Mouse (Mus musculus) forebrain, embryonic 14.5 days (tissue): ENCODE measurements around the gene Zfp239. TPM values are rescaled to one million over a fixed set of nuclear protein-coding genes. Genes with fewer than 3 reads are reported as not detected.
A peak's percentile ranks its signal among the peaks of the same experiment; 100 is the strongest.

ENCODE experiments used
- ATAC-seq: fragments of 200-750 bp; cut with Nextera tagmentation; 2 replicates; pipeline ENCODE4 v1.8.0; 2017; ENCODE audit warnings: mild to moderate bottlenecking, moderate library complexity
- DNase-seq: peaks from one replicate; pipeline ENCODE4 v3.0.0-alpha.2; 2015; ENCODE audit warnings: low spot score
- H3K27ac ChIP-seq: fragments of 300-500 bp; sonication (generic); 2 replicates; pipeline ENCODE4 v1.5.1; 2014; ENCODE audit warnings: low read depth, mild to moderate bottlenecking, control low read depth, low read length, moderate library complexity
- H3K27me3 ChIP-seq: fragments of 300-500 bp; sonication (generic); replicated peaks from 2 replicates; pipeline ENCODE4 v1.6.1; 2014; ENCODE audit warnings: low read length, control low read depth, mixed read lengths; ENCODE audit not compliant: control insufficient read depth, insufficient read depth
- H3K36me3 ChIP-seq: fragments of 300-500 bp; sonication (generic); 2 replicates; pipeline ENCODE4 v1.6.1; 2014; ENCODE audit warnings: low read length, control low read depth; ENCODE audit not compliant: control insufficient read depth, insufficient read depth
- H3K4me1 ChIP-seq: fragments of 300-500 bp; sonication (generic); 2 replicates; pipeline ENCODE4 v1.6.1; 2014; ENCODE audit warnings: antibody characterized with exemption, low read length, control low read depth; ENCODE audit not compliant: control insufficient read depth, insufficient read depth
- H3K4me2 ChIP-seq: fragments of 300-500 bp; sonication (generic); 2 replicates; pipeline ENCODE4 v1.6.1; 2014; ENCODE audit warnings: mild to moderate bottlenecking, control low read depth, low read length
- H3K4me3 ChIP-seq: fragments of 300-500 bp; sonication (generic); 2 replicates; pipeline ENCODE4 v1.5.1; 2014; ENCODE audit warnings: low read depth, low read length, control low read depth
- H3K9ac ChIP-seq: fragments of 300-500 bp; sonication (generic); 2 replicates; pipeline ENCODE4 v1.6.1; 2014; ENCODE audit warnings: mild to moderate bottlenecking, low read length, control low read depth, moderate library complexity
- H3K9me3 ChIP-seq: fragments of 300-500 bp; sonication (generic); replicated peaks from 2 replicates; pipeline ENCODE4 v1.6.1; 2016; ENCODE audit warnings: low read length, control low read depth, mixed read lengths; ENCODE audit not compliant: control insufficient read depth
- WGBS: fragments of 180-500 bp; shearing (Covaris S2); extraction: QIAGEN DNeasy Blood & Tissue Kit; methylation state at CpG from one replicate; pipeline ENCODE4 v1.1.7; 2014; 5-methylcytosine and 5-hydroxymethylcytosine counted together
- polyA plus RNA-seq: library from polyadenylated mRNA; unstranded; fragments of >200 nt; fragmentation: Nextera tagmentation; extraction: Ambion mirVana; gene quantifications from 2 replicates; pipeline ENCODE4 v1.2.1, GENCODE M21; 2014

Zfp239 gene
- polyA plus RNA-seq, result 14.9 and 15.3 TPM in 2 replicates

DNA sequence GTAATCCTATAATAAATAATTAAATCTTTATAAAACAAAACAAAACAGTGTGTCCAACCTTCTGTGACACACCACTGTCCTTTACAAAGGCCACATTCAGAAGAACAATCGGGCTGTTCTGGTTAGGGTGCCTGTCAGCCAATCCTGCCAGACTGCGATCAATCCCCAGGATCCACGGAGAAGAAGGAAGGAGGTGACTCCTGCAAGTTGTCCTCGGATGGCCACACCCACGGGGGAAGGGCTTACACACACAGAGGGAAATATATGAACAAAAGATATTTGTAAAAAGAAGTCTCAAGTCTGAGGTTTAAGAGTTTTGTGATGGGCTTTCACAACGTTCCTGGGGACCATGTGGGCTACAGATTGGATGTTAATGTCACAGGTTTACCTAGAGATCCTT, at the start of gene Zfp239:
Zfp239 (plus strand) TSS at position 253 of the 400 bp plus-strand sequence.
- Histone ChIP-seq H3K27ac (no peak within 1 kb of the TSS), H3K4me1 (peaks cover 7% of the 10 kb centered on the region), H3K9me3 (no peaks in the 10 kb centered on the region), H3K4me3 (peak within 1 kb of the TSS; percentile 75), H3K27me3 (no peaks in the 10 kb centered on the region), H3K36me3 (no peaks in the 10 kb centered on the region), H3K9ac (peak within 1 kb of the TSS; percentile 80), H3K4me2 (peak within 1 kb of the TSS; percentile 85)
- ATAC-seq (no peak), DNase-seq (no peak)
- 71% methylated on average over 6 of the region's 6 CpGs for WGBS

- Histone ChIP-seq H3K4me3 (no peak overlapping the region), H3K4me1 (no peaks in the 10 kb centered on the region), H3K9me3 (no peaks in the 10 kb centered on the region), H3K36me3 (no peaks in the 10 kb centered on the region), H3K27me3 (no peaks in the 10 kb centered on the region), H3K27ac (no peak overlapping the region), H3K9ac (no peak overlapping the region), H3K4me2 (no peak overlapping the region)
- ATAC-seq, result no peak
- no peak for DNase-seq
Observed at GRCm38 (mm10) chr6:117814681-117815080, 47.2 kb upstream of the Zfp239 start.

DNA sequence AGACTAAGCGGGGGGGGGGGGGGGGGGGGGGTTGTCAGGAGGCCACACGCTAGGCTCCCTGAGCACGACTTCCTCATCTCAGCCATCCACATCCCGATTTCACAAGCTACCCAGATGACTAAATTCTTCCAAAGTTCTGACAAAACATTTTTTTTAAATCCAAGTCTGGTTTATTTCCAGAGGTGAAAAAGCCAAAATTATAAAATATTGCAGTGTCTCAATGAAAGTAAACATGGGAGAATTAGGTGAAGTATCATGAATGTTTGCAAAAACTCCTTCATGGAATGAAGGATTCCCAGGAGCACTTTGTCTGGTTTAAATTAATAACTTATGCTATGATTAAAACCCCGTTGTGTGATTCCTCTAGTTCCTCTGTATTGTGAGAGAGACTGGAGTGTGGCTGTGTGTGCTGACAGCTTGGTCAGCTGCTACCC, 44.8 kb upstream of the Zfp239 start:
- Histone ChIP-seq H3K36me3 (no peaks in the 10 kb centered on the region), H3K4me1 (no peaks in the 10 kb centered on the region), H3K27ac (no peak overlapping the region), H3K27me3 (no peaks in the 10 kb centered on the region), H3K9me3 (no peaks in the 10 kb centered on the region), H3K9ac (no peak overlapping the region), H3K4me3 (no peak overlapping the region), H3K4me2 (no peak overlapping the region)
- ATAC-seq, result no peak
- WGBS, result 84% methylated on average over 5 of the region's 5 CpGs
- no peak for DNase-seq

DNA sequence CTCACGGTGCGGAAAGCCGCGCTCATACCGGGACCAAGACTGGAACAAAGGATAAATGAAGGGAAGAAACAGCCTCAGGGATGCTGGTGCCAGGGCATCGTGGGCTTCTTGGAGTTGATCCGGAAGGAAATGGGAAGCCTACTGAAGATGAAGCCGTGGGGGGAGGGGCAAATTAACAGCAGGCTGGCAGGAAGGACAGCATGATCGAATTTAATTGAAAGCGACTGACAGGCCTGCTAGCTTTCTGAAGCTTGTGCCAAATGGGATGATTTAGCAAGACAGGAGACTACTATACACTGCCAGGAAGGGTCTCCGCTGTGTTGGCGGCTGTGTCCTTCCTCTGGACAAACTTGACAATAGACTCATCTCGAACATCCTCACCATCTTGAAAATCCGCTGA, 41.6 kb upstream of the Zfp239 start:
- peak; percentile 46 for DNase-seq
- 77% methylated on average over 14 of the region's 14 CpGs for WGBS
- Histone ChIP-seq H3K27me3 (no peaks in the 10 kb centered on the region), H3K9me3 (no peaks in the 10 kb centered on the region), H3K27ac (no peak overlapping the region), H3K4me1 (no peaks in the 10 kb centered on the region), H3K9ac (no peak overlapping the region), H3K4me3 (no peak overlapping the region), H3K36me3 (no peaks in the 10 kb centered on the region), H3K4me2 (no peak overlapping the region)
- ATAC-seq, result peak; percentile 26; the same call in 1 of the 2 replicates

GRCm38 (mm10) chr6:117825369-117825768, 36.5 kb upstream of the Zfp239 start:
- Histone ChIP-seq H3K9me3 (no peaks in the 10 kb centered on the region), H3K27ac (no peak overlapping the region), H3K36me3 (no peaks in the 10 kb centered on the region), H3K4me3 (no peak overlapping the region), H3K27me3 (no peaks in the 10 kb centered on the region), H3K4me2 (no peak overlapping the region), H3K4me1 (no peaks in the 10 kb centered on the region), H3K9ac (no peak overlapping the region)
- WGBS, result 18% methylated on average over 4 of the region's 4 CpGs
- ATAC-seq, result peak; percentile 80
- peak; percentile 87 for DNase-seq

GRCm38 (mm10) chr6:117828273-117828672, 33.6 kb upstream of the Zfp239 start:
- 15% methylated on average over 9 of the region's 9 CpGs for WGBS

DNA sequence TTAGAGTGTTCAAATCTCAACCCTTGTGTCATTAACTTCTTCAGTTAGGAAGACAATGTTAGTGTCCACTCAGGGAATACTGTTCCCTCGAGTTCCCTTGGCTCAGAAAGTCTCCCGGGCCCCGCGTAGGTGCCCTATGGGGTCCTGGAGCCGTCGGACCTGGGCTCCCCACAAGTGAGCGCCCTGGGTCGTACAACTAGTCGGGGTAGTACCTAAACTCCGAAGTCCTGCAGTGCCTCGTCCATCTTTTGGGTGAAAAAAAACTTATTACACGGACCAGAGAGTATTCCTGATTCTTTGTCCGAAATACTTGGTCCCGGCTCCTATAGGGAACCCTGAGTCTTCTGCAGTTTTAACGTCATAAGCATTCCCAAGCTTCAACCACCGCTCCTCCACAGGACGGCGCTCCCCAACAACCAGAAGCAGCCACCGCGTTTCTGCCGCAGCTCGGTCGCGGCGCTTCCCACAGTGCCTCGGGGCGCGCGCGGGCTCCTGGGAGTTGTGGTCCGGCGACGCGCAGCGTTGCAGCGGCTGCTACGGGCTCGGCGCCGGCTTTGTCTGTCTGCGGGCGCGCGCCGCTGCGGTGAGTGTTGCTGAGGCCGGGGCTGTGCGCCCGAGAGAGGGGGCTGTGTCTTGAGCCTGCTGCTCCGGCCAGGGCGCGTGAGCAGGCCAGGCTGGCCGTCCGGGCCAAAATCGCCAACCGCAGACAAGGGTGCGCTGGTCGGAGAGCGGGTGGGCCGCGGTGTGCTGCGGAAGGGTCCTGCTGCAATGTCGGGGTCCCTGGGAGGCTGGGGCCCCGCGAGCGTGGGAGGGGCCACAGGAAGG, 21.0 kb upstream of the Zfp239 start, which contains the start of gene Zfp637:
Zfp637 (plus strand) TSS at position 495 of the 825 bp plus-strand sequence.
- ATAC-seq (peak; percentile 98), DNase-seq (peak; percentile 98)
- WGBS, result under 1% methylated on average over 64 of the region's 66 CpGs
- H3K36me3 ChIP-seq, result peaks cover 32% of the 10 kb centered on the region
- peaks cover 7% of the 10 kb centered on the region; the same call in 1 of the 2 replicates for H3K4me1 ChIP-seq
- H3K4me2 ChIP-seq, result peak within 1 kb of the TSS; percentile 79
- H3K27me3 ChIP-seq, result no peaks in the 10 kb centered on the region
- no peaks in the 10 kb centered on the region for H3K9me3 ChIP-seq
- peak within 1 kb of the TSS; percentile 94 for H3K27ac ChIP-seq
- H3K9ac ChIP-seq, result peak within 1 kb of the TSS; percentile 99
- H3K4me3 ChIP-seq, result peak within 1 kb of the TSS; percentile 94

More at GRCm38 (mm10) chr6:117828273-117828672, 33.6 kb upstream of the Zfp239 start:
- no peak overlapping the region for H3K4me2 ChIP-seq
- ATAC-seq (peak; percentile 42; the same call in 1 of the 2 replicates), DNase-seq (peak; percentile 72)
- H3K9ac ChIP-seq, result no peak overlapping the region
- H3K4me3 ChIP-seq, result no peak overlapping the region
- H3K27ac ChIP-seq, result no peak overlapping the region
- no peaks in the 10 kb centered on the region for H3K9me3 ChIP-seq
- no peaks in the 10 kb centered on the region for H3K27me3 ChIP-seq
- no peaks in the 10 kb centered on the region for H3K4me1 ChIP-seq
- H3K36me3 ChIP-seq, result no peaks in the 10 kb centered on the region

DNA sequence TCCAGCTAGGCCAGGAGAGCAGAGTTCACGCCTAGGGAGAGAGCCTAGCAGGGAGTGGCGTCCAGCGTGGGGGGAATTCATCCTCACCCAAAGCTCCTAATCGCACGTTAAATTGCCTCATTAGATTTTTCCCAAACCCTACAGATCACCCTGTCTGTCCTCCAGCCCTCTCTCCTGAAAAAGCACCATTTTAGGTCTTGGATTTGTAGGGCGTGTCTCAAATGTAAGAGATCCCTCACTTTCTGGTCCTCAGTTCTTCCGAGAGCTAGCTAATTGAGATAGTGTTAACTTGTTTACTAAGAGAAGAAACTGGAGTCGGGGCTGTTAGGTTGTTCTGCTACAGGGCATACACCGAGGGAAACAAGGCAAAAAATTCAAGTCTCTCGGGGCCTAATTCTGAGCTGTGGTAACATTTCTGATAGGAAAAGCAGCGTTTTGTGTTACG, 20.4 kb upstream of the Zfp239 start:
- H3K4me1 ChIP-seq, result peaks cover 7% of the 10 kb centered on the region; the same call in 1 of the 2 replicates
- no peaks in the 10 kb centered on the region for H3K27me3 ChIP-seq
- no peaks in the 10 kb centered on the region for H3K9me3 ChIP-seq
- H3K4me3 ChIP-seq, result peak overlapping the region; percentile 94
- H3K4me2 ChIP-seq, result peak overlapping the region; percentile 79
- H3K36me3 ChIP-seq, result peaks cover 38% of the 10 kb centered on the region
- WGBS, result 13% methylated on average over 12 of the region's 12 CpGs
- peak overlapping the region; percentile 94 for H3K27ac ChIP-seq
- no peak; the same call in 1 of the 2 replicates for ATAC-seq
- peak; percentile 54 for DNase-seq
- peak overlapping the region; percentile 99 for H3K9ac ChIP-seq

GRCm38 (mm10) chr6:117844597-117844996, 17.3 kb upstream of the Zfp239 start:
- 95% methylated on average over 9 of the region's 9 CpGs for WGBS
- peaks cover 7% of the 10 kb centered on the region; the same call in 1 of the 2 replicates for H3K4me1 ChIP-seq

More at GRCm38 (mm10) chr6:117844597-117844996, 17.3 kb upstream of the Zfp239 start:
- Histone ChIP-seq H3K9me3 (no peaks in the 10 kb centered on the region), H3K4me3 (no peak overlapping the region), H3K27ac (no peak overlapping the region), H3K36me3 (peaks cover 66% of the 10 kb centered on the region), H3K9ac (no peak overlapping the region), H3K4me2 (no peak overlapping the region), H3K27me3 (no peaks in the 10 kb centered on the region)
- ATAC-seq, result no peak
- DNase-seq, result no peak
